Mouse (Mus musculus): ENCODE results near the gene Dhcr24.

The Dhcr24 gene

GRCm38 (mm10) chr4:106613105-106613504, 52.3 kb downstream of the Dhcr24 start:
- DNase-seq = no peak

DNA sequence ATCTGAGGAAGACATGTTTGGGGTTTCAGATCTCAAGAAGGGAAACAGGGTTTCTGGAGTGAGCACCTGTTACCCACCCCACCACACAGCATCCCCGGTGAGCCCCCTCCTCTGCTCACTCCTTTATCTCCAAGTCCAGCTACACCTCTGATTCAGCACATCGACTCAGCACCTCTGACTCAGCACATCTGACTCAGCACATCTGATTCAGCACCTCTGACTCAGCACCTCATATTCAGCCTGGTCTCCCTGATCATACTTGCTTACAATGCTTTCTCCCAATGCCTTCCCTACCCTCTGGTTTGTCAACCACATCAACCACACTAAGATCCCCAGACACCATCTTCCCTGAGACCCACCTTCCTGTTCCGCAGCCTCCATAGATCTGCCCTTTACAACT, 52.7 kb downstream of the Dhcr24 start:
- no peak for DNase-seq

GRCm38 (mm10) chr4:106614180-106614797, 53.5 kb downstream of the Dhcr24 start:
- DNase-seq = peak; percentile 66

GRCm38 (mm10) chr4:106614881-106615280, 54.0 kb downstream of the Dhcr24 start:
- DNase-seq = no peak

DNA sequence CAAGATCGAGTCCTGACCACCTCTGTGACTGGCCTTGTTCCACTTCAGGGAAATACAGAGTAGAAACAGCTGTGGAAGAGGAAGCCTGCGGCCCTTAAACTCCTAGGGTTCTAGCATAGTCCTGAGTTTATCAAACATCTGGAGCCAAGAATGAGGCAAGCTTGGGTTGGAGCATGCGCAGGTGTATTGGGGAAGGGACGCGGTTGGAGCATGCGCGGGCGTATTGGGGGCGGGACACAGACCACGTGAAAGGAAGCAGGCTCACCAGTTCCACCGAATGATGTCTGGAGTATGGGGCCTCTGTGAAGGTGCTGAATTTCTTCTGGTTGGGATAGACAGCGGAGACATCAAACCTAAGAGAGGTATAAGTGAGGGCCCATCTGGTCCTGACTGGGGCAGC, 54.8 kb downstream of the Dhcr24 start:
- no peak for DNase-seq

DNA sequence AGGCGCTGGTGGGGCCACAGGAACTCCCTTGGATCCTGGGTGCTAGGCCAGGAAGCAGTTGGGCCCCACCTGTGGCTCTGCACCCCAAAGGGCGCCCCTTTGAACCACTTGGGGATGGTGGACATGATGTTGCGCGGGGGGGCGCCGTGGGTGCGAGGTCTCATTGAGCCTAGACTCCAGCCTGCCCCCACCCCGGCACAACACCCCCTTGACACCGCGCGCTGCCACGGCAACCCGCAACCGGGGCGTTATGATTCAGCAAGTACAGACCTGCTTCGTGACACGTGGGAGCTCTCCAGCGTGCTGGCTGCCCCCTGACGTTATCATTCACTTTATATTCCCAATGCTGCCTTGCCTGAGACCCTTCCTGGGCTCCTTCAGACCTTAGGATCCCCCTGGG, 56.2 kb downstream of the Dhcr24 start, which contains the start of gene Lexm:
Gene Lexm, minus strand, starts transcription at position 186 of the 400 bp plus-strand sequence.
- no peak for DNase-seq

GRCm38 (mm10) chr4:106618898-106619297, 58.1 kb downstream of the Dhcr24 start:
- no peak for DNase-seq

GRCm38 (mm10) chr4:106621428-106621827, 60.6 kb downstream of the Dhcr24 start:
- no peak for DNase-seq

DNA sequence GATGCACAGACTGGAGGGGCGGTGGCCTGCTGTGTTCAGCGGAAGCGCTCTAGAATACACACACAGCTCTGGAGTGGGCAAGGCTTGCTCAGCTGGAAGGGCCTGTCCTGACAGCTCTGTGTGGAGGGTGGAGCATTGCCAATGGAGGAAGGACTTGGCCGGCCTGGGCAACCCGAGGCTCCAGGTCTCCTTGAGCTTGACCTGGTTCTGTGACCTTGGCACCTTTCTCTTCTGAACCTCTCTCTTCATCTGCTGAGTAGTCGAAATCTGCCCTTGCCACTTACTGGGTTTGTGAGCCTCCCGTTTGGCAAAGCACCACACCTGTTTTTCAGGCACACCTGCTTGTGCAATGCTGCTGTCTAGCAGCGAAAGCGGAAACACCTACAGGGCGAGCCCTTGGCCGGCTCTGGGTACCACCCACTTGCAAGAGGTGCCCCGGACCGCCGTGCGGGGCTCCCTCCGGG, 61.2 kb downstream of the Dhcr24 start, which contains the start of gene Ttc22:
Gene Ttc22, plus strand, starts transcription at position 403 of the 464 bp plus-strand sequence.
- DNase-seq = no peak

DNA sequence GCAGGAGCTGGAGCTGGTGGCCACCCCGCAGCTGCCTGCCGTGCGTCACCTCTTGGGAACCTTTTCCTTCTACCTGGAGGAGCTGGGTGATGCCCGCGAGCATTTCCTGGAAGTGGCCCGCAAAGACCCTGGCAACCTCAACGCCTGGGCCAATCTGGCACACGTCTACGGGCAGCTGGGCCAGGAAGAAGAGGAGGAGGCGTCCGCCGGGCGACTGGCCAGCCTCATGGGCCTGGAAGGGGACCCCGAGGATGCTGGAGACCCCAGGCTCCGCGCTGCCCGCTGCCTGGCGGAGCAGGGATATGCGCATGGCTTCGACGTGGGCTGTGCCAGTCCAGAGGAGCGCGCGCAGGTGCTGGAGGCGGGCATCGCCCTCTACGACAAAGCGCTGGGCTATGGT, 61.9 kb downstream of the Dhcr24 start:
- DNase-seq = no peak

GRCm38 (mm10) chr4:106624271-106624670, 63.4 kb downstream of the Dhcr24 start:
- DNase-seq = no peak

DNA sequence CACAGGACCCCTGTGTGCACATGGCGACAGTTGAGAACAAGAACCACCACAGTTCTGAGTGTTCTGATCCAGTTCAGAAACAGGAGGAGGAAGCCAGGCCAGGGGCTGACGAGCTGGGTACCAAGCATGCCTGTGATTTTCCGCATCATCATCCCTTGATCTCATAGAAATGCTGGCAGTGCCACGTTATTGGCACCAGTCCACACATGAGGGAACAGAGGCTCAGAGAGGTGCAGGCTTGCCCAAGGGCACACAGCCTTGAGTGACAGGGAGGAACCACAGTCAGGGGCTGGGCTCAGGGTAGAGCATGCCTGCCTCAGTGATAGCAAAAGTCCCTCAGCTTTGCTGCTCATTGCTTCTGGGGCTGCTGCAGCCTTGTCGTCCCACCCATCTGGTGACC, 67.0 kb downstream of the Dhcr24 start:
- no peak for DNase-seq

- no peak for DNase-seq
These were observed 68.0 kb downstream of the Dhcr24 start for GRCm38 (mm10) chr4:106628650-106629360.

- no peak for DNase-seq
These were observed 68.5 kb downstream of the Dhcr24 start for GRCm38 (mm10) chr4:106629374-106629773.

- DNase-seq = peak; percentile 78
These were observed 69.7 kb downstream of the Dhcr24 start for GRCm38 (mm10) chr4:106630333-106631220.

DNA sequence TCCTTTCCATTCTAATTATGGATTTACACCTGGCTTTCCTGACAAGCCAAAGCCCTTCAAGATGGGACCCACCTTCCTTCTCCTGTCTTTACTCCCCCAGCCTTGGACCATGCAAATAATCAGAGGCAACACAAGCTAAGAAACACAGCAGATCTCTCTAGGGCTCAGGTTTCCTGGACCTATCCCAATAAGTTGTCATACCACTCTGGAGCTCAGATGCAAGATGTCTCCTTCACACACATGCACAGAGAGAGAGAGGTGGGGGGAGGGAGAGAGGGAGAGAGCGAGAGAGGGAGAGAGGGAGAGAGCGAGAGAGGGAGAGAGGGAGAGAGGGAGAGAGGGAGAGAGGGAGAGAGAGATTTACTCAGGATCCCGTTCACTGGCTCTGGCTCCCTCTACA, 71.5 kb downstream of the Dhcr24 start:
- no peak for DNase-seq

DNA sequence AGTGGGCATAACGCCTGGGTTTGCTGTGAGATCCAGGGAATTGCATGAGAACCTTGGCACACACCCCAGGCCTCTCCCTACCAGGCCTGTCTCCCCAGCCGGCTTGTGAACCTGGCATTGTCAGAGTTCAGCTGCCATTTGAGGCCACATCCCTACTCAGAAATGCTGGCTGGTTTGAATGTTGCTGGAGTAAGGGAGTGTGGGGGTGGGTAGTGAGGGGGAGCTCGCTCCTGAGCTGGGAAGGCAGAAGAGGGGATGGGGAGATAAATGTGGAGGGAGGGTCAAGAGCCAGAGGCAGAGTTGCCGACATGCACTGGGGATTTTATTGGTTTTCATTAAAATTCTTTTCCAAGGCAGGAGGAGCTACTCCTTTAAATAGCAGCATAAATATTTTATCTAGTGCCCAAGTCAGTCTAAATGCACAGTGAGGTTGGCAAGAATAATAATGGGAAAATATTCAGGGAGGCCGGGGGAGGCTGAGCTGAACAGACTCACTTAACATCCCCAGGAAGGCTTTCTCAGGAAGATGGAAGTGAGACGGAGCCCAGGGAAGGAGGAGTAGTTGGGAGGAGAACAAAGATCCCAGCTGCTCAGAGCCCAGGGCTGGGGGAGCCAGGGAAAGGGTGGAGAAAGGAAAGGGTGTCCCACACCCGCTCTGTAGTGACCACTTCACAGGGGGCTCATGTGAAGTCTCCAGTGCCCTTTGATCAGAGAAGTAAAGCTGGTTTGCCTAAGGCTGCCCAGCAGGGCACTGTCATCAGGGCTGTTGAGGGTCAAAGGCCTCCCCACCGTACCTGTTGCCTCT, 72.6 kb downstream of the Dhcr24 start:
- no peak for DNase-seq

DNA sequence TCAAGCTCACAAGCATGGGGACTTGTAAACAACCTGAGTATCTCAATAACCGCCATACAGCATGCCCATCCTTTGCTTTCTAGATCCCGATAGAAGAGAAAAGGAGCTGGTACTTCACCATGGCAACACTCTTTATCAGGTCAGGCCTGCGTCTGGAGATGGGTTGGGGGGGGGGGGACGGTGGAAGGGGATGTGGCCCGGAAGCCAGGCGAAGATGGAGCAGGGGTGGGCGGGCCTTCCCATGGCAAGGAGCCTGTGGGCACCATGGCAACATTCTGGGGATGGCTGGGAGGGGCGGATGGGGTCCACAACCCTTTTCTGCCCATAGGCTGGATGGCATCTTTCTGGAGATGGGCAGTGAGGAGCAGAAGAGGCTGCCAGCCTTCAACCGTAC, 73.2 kb downstream of the Dhcr24 start:
- DNase-seq = no peak

Data from cerebellum, adult 8-10 months (tissue).